Mouse (Mus musculus) neural tube, embryonic 15.5 days (tissue): ENCODE data around the gene Bbs4. TPM values are rescaled to one million over a fixed set of nuclear protein-coding genes. Genes with fewer than 3 reads are reported as not detected.

Experiments
- ATAC-seq: fragments of 200-750 bp; cut with Nextera tagmentation; 2 replicates; pipeline ENCODE4 v1.8.0; 2017; ENCODE audit warnings: mild to moderate bottlenecking, moderate TSS enrichment, moderate library complexity; ENCODE audit not compliant: low FRiP score
- H3K27ac ChIP-seq: fragments of 300-500 bp; sonication (generic); replicated peaks from 2 replicates; pipeline ENCODE4 v1.5.1; 2015; ENCODE audit warnings: mild to moderate bottlenecking, inconsistent platforms
- H3K27me3 ChIP-seq: fragments of 300-500 bp; sonication (generic); replicated peaks from 2 replicates; pipeline ENCODE4 v1.6.1; 2015; ENCODE audit warnings: inconsistent platforms
- H3K36me3 ChIP-seq: fragments of 300-500 bp; sonication (generic); 2 replicates; pipeline ENCODE4 v1.6.1; 2015; ENCODE audit warnings: inconsistent platforms
- H3K4me1 ChIP-seq: fragments of 300-500 bp; sonication (generic); 2 replicates; pipeline ENCODE4 v1.6.1; 2015; ENCODE audit warnings: inconsistent platforms
- H3K4me2 ChIP-seq: fragments of 300-500 bp; sonication (generic); 2 replicates; pipeline ENCODE4 v1.6.1; 2015; ENCODE audit warnings: inconsistent platforms, mild to moderate bottlenecking, moderate library complexity
- H3K4me3 ChIP-seq: fragments of 300-500 bp; sonication (generic); replicated peaks from 2 replicates; pipeline ENCODE4 v1.5.1; 2015; ENCODE audit warnings: mild to moderate bottlenecking, inconsistent platforms
- H3K9ac ChIP-seq: fragments of 300-500 bp; sonication (generic); replicated peaks from 2 replicates; pipeline ENCODE4 v1.6.1; 2015; ENCODE audit warnings: mild to moderate bottlenecking, inconsistent platforms
- H3K9me3 ChIP-seq: fragments of 300-500 bp; sonication (generic); replicated peaks from 2 replicates; pipeline ENCODE4 v1.6.1; 2016; ENCODE audit warnings: inconsistent platforms
- WGBS: fragments of 180-500 bp; shearing (Covaris S2); methylation state at CpG from one replicate; pipeline ENCODE4 v1.1.7; 2015; ENCODE audit warnings: mixed read lengths; 5-methylcytosine and 5-hydroxymethylcytosine counted together
- polyA plus RNA-seq: library from polyadenylated mRNA; unstranded; fragments of >200 nt; fragmentation: Nextera tagmentation; extraction: Ambion mirVana; gene quantifications from 2 replicates; pipeline ENCODE4 v1.2.1, GENCODE M21; 2015

Gene Bbs4
- polyA plus RNA-seq, 1 experiment from 2014 or later: 43.0 TPM

- Histone ChIP-seq H3K4me3 (no peak overlapping the region), H3K27me3 (no peaks in the 10 kb centered on the region), H3K36me3 (no peaks in the 10 kb centered on the region), H3K9me3 (no peaks in the 10 kb centered on the region), H3K4me2 (no peak overlapping the region), H3K9ac (no peak overlapping the region), H3K27ac (no peak overlapping the region), H3K4me1 (peaks cover 3% of the 10 kb centered on the region; the same call in 1 of the 2 replicates)
- ATAC-seq: no peak
- WGBS: 83% methylated on average over 19 of the region's 19 CpGs
Observed at GRCm38 (mm10) chr9:59274846-59275455, 78.4 kb downstream of the Bbs4 start.

GRCm38 (mm10) chr9:59273199-59273598 is 80.1 kb downstream of the Bbs4 start:
- ATAC-seq: no peak
- H3K27ac ChIP-seq: no peak overlapping the region

More at GRCm38 (mm10) chr9:59273199-59273598, 80.1 kb downstream of the Bbs4 start:
- Histone ChIP-seq H3K27me3 (no peaks in the 10 kb centered on the region), H3K4me3 (no peak overlapping the region), H3K4me2 (no peak overlapping the region), H3K9me3 (no peaks in the 10 kb centered on the region), H3K9ac (no peak overlapping the region), H3K36me3 (no peaks in the 10 kb centered on the region), H3K4me1 (peaks cover 5% of the 10 kb centered on the region; the same call in 1 of the 2 replicates)

Other genes with a start within 250 kb of the Bbs4 start
- 24.1 and 26.5 TPM in 2 replicates for gene Adpgk, start 62.0 kb downstream of the Bbs4 start, polyA plus RNA-seq
- 16.2 and 16.4 TPM in 2 replicates for gene Arih1, start 133.1 kb upstream of the Bbs4 start, polyA plus RNA-seq
- 59.9 and 64.3 TPM in 2 replicates for gene Hexa, start 186.0 kb upstream of the Bbs4 start, polyA plus RNA-seq
- gene Tmem202, start 186.3 kb upstream of the Bbs4 start, polyA plus RNA-seq: 0.83 and 1.3 TPM in 2 replicates
- gene Celf6, start 224.4 kb upstream of the Bbs4 start, polyA plus RNA-seq: 30.5 and 35.8 TPM in 2 replicates